Mouse (Mus musculus) 3T3-L1 (cell line): ENCODE results near the gene Nop9.

Experiments used
- DNase-seq: peaks from one replicate; pipeline ENCODE4 v3.0.0-alpha.2; 2015; ENCODE audit warnings: low read depth, low spot score

The Nop9 gene

DNA sequence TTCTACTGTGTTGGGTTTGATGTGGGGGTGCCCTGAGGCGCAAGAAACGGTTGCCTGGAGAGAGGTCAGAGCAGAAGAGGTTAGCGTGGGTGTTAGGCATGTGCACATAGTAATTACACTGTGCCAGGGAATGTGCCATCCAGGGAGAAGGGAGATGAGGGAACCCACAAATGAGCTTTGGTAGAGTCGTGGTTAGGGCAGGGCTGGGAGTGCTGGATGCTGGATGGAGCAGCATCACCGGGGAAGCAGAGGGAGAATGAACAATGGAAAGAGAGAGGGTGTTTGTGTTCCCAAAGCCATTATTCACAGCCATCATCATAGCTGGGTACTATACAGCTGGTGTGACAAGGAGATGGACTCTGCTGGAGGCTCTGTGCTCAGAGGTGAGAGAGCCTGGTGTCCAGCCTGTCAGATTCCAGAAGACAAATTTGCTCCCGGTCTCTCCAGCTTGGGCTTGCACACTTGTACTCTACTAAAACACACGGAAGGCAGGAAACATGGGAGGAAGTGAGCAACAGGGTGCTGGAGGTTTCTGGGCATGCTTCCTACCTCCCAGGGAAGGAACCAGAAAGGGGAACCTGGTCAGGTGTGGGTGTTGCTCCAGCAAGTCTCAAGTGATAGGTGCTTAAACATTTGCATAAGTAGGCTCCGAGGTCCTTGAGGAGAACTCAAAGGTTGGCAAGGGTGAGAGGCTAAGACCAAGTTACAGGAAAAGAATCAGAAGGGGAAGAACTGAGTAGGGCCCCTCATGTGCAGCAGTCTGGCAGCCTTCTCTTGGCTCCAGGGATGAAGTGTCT is 17.4 kb upstream of the Nop9 start:
- no peak for DNase-seq

DNA sequence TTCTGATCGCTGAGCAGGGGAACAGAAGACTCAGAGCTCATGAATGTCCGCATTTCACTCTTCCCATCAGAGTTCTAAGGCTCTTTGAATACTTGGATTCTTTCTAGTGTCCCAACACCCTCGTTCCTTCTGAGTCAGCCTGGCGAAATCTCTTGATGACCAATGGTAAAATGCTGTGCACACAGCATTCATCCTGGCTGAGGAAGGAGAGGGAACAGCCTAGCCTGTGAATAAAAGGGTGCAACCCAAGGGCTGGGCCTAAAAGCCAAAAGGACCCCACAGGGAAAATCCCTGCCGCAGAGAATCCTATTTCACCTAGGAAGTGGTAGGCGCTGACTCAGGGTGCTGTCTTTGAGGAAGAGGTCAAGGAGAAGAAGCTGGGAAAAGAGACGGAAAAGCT is 15.4 kb upstream of the Nop9 start:
- peak; percentile 28 for DNase-seq

DNA sequence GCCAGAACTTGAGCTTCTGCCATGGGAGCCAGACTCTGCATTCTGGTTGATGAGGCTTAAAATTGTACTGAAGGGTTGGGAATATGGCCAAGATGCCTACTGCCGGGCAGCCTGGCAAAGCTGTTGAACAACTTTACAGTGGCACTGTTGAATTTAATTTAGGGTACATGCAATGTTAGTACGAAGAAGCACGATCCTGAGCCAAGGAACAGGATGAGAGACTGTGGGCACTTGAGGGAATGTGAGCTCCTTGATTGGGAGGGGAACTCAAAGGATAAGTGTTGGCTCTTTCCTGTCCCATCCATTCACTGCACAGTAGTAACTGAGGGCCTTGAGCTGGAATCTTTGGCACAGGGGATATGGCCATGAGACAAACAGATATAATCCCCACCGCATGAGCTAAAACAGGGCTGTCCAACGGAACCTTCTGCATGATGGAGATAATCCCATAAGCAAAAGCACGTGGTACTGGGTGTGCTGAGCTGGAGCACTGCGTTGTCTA is 14.9 kb upstream of the Nop9 start:
- no peak for DNase-seq

DNA sequence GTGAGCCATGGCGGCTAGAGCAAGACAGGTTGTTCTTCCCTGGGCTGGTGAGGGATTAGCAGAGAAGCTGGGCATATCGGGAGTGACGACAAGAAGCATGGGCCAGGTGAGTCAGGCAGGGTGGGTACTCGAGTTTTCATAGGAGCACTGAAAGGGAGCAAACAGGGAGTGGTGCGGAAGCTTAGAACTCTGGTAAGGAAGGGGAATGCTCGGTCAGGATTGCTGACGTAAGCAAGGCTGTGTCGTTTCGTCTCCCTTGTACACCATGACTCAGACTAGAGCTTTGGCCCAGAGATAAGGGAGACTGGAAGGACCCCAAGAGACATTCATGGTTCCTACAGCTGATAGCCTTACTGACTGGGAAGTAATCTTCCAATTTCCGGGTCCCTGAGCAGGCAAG is 11.6 kb upstream of the Nop9 start:
- no peak for DNase-seq

DNA sequence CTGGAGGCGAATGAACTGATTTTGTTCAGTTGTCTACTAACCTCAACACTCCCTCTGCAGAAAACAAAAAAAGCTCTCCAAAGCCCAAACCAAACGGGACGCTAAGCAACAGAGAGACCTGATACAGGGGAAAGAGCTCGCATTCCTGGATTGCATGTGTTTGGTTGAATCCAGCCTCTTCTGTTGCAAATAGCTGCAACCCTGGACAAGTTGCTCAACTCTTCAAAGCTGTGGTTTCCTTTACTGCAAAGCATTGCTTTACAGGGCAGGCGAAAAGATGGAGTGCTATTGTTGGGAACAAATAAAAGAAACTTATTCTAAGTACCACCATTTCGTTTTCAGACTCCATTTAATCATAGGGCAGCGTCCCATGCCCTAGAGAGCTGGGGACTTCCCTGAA is 10.6 kb upstream of the Nop9 start:
- DNase-seq, result no peak

DNA sequence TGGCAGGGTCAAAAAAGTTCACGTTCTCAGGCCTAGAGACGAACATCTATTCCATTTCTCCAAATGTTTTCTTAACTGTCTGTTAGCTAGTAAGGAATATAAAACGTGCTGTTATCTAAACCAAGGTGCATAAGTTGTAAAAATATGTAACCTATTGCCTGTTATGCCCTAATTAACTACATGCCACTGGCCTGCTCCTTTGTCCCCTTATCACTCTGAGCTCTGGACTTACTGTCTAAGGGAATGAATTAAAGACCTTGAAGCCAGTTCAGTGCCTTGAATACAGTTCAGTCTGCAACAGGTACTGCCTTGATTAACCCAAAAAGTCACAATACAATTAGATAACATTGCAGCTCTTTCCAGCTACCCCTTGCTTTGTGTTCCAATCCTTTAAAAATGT is 10.2 kb upstream of the Nop9 start:
- DNase-seq, result no peak

DNA sequence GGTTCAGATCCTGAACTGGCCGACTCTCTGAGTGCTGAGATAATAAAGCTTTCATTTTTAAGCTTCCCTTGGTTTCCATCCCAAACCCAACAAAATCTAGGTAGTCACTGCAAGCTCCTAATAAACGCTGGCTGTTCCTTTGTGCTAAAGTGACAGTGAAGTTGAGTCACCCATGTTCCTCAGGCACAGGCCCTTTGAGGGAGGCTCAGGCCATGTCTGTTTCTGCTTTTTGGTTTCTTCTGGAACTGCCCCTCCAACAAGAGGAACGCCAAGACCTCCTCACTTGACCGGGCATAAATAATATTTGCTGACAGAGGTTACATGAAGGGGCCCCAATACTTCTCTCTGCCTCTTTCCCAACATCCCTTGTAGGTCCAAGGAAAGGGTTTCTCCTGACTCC is 9.7 kb upstream of the Nop9 start:
- no peak for DNase-seq

DNA sequence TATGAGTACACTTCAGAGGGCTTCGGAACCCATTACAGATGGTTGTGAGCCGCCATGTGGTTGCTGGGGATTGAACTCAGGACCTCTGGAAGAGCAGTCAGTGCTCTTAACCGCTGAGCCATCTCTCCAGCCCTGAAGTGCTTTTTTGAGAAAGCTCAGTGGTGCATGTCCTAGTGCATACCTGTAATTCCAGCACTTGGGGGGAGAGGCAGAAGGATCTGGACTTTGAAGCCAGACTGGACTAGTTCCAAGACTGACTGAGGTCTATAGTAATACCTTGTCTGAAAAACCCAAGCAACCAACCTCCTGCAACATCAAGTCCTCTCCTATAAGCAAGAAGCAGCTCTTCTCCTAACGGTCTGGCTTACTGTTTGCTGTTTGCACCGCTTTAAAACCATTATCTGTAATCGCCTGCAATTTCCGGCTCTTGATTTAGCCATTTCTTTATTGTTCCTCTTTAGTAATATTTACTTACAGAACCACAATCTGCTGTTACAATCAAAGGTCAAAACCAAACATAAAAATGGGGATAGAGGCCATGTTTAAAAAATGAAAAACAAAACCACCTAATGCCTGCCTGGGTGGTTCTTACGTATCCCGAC is 8.3 kb upstream of the Nop9 start:
- no peak for DNase-seq

DNA sequence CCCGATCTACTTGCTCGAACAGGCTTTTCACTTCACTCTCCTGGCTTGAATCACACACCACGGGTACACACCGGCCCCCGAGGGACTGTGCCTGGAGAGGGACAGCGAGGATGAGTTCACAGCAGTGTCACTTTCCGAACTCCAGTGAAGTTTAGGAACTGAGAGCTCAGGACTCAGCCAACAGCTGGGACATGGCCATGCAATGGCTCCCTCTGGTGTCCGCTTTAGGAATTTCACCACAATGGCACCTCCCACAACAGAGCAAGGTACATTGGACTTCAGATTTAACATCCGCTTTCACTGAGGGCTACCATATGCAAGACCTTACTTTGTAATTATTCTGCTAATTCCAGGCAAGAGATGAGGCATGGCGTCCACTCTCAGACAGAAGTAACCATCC is 1.8 kb upstream of the Nop9 start:
- DNase-seq, result peak; percentile 85

DNA sequence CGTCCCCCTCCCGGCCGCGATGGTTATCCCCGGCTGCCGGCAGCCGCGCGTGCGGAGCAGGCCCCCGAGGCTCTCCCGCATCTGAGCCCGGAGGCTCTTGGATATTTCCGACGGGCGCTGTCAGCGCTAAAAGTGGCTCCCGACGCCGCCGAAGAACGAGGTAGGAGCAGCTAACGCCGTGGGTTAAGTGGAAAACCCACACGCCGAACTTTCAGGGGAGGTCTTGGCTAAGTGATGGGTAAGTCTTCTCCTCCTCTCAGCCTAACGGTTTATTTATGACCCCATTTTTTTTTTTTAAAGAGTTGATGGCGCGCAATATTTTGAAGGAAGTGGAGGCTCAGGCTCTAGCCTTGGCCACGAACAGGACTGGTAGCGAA is 356 bp downstream of the Nop9 start:
- no peak for DNase-seq

DNA sequence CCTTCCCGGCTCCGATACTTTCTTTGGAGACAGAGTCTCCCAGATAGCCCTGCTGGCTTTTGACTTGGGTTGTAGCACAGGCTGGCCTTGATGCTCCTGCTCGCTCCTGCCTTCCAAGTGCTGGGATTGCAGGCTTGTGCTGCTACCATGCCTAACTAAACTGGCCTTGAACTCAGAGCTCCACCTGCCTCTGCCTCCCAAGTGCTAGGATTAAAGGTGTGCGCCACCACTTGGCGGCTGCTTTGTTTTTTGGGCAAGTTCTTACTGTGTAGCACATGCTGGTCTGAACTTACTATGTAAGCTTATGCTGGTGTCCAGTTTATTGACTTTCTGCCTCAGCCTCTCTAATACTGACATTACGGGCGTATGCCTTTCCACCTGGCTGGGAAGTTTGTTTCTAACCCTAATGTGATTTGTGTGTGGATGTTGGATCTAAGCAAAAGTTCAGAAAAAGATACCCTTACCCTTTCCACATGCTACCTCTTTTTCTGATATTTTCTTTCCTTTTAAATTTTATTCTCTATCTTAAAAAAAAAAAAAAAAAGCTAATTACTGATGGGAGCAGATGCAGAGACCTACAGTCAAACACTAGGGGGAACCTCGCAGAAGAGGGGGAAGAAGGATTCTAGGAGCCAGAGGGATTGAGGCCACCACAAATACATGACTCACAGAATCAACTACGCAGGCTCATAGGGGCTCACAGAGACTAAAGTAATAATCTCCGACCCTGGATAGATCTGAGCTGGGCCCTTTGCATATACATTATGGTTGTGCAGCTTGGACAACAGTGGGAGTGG is 1.8 kb downstream of the Nop9 start:
- no peak for DNase-seq

DNA sequence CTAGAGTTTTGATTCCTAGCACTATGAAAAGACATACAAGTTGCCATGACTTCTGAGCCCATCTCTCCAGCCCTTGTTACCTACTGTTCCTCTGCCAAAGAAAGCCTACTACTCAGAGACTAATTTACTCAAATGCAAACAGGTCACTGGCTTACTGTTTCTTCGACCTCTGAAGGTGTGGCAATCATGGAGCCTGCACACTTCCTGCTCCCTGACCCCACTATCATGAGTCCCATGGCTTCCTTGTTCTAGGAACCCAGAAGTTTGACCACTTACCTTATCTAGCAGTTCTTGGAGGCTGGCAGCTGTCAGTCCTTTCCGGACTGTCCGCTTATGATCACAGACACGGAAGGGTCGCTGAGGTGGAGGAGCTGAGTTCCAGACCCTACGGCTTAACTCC is 12.1 kb downstream of the Nop9 start:
- no peak for DNase-seq

DNA sequence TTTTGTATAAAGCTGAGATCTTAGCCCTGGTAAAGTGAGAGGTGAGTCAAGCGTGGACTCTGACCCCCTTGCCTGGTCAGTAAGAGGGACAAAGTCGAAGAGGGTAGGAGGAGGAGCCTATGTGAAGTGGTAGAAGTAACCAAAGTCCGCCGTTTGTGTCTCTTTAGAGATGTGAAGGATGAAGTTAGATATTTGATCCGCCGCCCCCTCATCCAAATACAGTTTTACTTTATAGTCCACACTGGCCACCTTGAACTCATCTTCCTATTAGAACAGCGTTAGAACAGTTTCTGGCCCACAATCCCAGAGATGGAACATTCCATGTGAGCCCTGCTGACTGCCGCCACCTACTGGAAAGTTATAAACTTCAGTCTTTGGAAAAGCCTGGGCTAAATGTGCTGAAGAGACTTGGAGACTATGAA is 12.9 kb downstream of the Nop9 start, which contains the start of gene Cideb:
TSS of gene Cideb (minus strand) at position 96 of the 422 bp plus-strand sequence.
- DNase-seq, result peak; percentile 76

DNA sequence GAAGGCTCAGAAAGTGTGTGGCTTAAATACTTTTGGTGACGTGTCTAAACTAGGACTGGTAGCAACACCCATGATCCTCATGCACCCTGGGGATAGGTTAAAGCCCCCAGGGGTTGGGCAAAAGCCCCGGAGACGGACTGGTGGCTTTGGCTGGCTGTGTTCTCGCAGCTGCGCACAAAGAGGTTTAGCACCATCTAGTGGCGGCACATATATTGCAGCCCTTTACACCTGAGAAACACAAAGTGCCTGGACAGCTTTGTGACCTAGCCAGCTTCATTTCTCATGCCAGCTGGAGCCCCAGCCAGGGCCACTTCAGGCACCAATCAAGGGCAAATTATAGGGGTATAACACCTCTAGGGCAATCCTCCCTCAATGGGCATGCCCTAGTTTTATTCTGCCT is 14.7 kb downstream of the Nop9 start:
- DNase-seq, result peak; percentile 85

DNA sequence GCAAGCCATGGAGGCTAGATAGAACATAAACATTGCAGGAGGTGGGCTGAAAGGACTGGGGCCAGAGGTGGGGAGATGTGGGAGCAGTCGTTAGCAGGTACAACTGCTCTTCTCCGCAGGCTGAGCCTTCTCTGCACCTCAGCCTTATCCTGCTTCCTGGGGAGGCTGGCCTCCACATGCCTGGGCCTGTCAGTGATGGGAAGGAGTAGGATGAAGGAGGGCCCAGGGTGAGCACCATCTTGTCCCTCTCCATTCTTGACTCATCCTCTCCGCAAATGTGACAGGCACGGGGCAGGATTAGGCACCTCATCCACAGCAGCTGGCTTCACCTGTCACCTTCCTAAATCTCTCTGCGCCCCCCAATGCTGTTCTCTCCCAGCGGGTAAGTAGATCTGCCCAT is 15.7 kb downstream of the Nop9 start, which contains the start of gene Ltb4r2:
TSS of gene Ltb4r2 (plus strand) at position 266 of the 400 bp plus-strand sequence.
- no peak for DNase-seq

DNA sequence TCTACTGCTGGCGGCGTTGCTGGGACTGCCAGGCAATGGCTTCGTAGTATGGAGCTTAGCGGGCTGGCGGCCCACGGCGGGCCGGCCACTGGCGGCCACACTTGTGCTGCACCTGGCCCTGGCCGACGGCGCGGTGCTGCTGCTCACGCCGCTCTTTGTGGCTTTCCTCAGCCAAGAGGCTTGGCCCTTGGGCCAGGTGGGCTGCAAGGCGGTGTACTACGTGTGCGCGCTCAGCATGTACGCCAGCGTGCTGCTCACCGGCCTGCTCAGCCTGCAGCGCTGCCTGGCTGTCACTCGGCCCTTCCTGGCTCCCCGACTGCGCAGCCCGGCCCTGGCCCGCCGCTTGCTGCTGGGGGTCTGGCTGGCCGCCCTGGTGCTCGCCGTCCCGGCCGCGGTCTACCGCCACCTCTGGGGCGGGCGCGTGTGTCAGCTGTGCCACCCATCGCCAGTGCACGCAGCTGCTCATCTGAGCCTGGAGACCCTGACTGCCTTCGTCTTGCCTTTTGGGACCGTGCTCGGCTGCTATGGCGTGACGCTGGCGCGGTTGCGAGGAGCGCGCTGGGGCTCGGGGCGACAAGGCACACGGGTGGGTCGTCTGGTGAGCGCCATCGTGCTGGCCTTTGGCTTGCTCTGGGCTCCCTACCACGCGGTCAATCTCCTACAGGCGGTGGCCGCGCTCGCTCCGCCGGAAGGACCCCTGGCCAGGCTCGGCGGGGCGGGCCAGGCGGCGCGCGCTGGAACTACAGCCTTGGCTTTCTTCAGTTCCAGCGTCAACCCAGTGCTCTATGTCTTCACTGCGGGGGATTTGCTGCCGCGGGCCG is 16.7 kb downstream of the Nop9 start:
- DNase-seq, result no peak

DNA sequence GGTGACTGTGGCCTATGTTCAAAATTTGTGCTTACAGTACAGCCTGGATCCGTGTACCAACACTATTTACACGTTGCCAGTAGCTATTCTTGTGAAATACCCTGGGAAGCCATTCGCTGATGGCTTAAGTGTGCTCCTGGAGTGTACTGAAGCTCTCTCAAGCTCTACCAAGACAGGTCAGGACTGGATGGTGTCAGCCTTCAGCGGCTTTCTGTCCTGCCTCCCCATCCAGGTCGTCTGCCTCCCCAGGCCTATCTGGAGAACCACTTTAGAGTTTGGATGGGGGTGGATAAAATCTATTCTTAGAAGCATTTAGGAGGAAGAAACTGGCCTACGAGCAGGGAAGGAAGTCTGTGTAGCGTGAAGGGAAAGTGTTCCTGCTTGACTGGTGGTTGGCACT is 17.7 kb downstream of the Nop9 start:
- no peak for DNase-seq

DNA sequence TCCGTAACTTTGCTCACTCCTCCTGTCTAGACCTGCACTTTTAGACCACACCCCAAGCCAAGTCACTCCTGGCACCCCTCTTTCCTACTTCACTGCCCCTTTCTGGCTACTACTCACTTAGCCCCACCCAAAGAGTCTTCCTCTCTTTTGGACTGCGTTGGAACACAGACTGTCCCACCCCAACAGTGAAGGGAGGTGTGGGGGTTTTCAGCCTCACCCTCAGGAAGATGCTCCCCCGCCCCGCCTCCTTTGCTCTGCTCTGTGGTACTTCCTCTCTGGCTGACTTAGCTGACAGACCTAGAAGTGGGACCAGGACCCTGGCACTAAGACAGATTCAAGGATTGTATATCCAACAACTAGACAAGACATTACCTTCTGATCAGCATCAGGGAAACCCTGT is 20.2 kb downstream of the Nop9 start, which contains the start of gene Ltb4r1:
TSS of gene Ltb4r1 (plus strand) at position 267 of the 400 bp plus-strand sequence.
- no peak for DNase-seq

DNA sequence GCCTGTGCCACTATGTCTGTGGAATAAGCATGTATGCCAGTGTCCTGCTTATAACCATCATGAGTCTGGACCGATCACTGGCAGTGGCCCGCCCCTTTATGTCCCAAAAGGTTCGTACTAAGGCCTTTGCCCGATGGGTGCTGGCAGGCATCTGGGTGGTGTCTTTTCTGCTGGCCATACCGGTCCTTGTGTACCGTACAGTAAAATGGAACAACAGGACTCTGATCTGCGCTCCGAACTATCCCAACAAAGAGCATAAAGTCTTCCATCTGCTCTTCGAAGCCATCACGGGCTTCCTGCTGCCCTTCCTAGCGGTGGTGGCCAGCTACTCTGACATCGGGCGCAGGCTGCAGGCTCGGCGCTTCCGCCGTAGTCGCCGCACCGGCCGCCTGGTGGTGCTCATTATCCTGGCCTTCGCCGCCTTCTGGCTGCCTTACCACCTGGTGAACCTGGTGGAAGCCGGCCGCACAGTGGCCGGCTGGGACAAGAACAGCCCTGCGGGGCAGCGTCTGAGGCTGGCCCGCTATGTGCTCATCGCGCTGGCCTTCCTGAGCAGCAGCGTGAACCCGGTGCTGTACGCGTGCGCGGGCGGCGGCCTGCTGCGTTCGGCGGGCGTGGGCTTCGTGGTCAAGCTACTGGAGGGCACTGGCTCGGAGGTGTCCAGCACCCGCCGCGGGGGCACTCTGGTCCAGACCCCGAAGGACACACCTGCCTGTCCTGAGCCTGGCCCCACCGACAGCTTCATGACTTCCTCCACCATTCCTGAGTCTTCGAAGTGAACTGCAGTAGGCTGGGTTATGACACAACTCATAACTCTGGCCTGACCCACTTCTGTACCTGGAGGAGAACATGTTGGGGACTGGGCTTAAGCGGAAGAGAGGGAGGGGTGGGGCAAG is 22.3 kb downstream of the Nop9 start:
- no peak for DNase-seq

DNA sequence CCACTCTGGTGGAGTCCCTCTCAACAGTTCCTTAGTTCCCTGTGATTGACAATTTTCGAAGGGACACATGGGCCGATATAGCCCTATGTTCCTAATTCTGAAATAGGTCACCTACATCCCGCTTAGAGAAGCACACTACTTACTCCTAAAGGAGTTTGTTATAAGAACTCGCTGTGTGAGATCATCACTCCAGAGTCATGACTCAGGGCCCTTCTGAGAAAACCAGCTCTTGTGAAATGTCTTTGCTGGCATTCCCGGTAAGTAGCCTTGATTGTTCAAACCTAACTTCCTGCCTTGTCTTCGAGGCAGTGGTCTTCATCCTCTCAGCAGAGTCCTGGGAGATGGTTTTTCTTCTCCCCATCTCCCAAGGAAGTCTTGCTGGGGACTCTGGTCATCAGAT is 23.1 kb downstream of the Nop9 start:
- peak; percentile 61 for DNase-seq
